Mouse (Mus musculus) granulocyte monocyte progenitor cell, adult 5-6 weeks (primary cell): ENCODE data around the gene Pck2. TPM values are rescaled to one million over a fixed set of nuclear protein-coding genes. Genes with fewer than 3 reads are reported as not detected.

ENCODE experiments used
- ATAC-seq: replicated peaks from 2 replicates; pipeline ENCODE4 v1.8.0; 2016; ENCODE audit warnings: mild to moderate bottlenecking, moderate TSS enrichment, inconsistent platforms; ENCODE audit not compliant: poor library complexity, severe bottlenecking
- total RNA-seq, 2 experiments: library from RNA; stranded (forward) in 1 of 2; stranded (reverse) in 1 of 2; fragments of 200-712, 200-1000 nt in 1 of 2; fragments of >200 nt in 1 of 2; fragmentation: Nextera tagmentation in 1 of 2; gene quantifications; 2 replicates each; pipeline ENCODE4 v1.2.3; 2014 to 2017

Pck2 gene
- total RNA-seq, 2 experiments from 2014 or later, result 29.0 to 37.2 TPM

DNA sequence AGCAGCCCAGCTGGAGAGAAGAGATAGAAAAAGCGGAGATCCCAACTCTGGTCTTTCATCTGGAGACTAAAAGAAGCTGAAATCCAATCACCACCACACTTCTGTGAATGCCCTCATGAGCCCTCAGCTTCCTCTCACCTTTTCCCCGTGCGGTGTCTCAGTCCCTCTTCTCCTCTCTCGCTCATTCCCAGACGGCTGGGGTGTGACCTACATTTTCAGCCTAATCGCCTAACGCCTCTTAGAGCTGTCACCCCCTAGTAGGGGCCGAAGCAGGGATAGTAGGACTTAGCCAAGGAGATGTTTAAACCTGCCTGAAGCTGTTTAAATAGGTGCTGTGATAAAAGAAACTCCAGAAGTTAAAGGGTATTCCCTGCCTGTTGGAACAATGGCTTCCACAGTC is 15.3 kb upstream of the Pck2 start, which contains the start of gene Nrl:
TSS of gene Nrl (minus strand) at position 197 of the 400 bp plus-strand sequence.
- ATAC-seq, result no peak

DNA sequence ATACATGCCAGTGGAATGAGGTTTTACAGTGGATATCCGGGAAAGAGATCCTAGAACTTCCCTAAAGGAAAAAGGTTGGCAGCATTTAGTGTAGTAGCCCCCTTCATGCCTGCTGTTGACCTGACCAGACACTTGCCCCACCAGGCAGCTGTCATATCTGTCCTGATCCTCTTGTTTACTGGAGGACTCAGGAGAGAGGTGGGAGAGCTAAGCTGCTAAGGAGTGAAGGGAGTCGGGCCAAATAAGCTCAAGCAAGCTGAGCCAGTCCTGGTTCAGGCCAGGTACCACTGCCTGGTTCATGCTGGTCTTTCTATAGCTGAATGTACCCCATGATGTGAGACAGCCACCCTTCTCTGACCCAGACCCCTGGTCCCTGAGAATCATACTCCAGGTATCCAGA is 13.4 kb upstream of the Pck2 start:
- no peak for ATAC-seq

DNA sequence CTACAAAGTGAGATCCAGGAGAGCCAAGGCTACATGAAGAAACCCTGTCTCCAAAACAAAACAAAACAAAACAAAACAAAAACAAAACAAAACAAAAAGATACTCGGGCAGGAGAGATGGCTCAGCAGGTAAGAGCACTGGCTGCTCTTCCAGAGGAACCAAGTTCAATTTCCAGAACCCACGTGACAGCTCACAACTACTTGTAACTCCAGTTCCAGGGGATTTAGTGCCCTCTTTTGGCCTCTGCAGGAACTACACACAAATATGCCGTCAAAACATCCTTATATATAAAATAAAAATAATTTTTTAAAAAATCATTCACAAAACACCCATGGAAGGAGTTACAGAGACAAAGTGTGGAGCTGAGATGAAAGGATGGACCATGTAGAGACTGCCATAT is 12.1 kb upstream of the Pck2 start:
- peak; percentile 70 for ATAC-seq

DNA sequence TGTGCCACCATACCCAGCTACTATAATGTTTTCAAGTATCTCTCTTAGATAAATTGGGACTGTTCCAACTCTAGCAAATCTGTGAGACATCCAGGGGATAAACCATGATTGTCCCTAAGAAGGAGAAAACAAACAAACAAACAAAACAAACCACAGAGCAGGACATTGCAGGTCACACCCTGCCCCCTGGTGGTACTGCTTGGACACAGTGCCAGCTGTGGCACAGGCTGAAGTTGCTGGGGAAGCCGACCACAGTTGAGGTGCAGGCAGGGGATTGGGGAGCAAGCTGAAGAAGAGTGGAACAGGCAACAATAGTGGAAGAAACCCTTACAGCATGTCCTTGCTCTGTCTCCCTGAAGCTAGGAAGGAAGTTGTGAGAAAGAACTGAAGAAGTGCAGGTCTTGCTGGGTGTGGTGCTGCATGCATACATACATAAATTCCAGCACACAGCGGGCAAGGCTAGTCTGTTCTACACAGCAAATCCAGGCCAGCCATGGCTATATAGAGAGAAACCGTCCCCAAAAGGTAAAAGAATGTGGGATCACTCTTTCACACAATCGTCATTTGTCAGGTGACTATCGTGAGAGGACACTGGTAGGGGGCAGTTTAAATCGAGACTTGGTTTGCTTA is 3.8 kb upstream of the Pck2 start:
- ATAC-seq, result no peak

DNA sequence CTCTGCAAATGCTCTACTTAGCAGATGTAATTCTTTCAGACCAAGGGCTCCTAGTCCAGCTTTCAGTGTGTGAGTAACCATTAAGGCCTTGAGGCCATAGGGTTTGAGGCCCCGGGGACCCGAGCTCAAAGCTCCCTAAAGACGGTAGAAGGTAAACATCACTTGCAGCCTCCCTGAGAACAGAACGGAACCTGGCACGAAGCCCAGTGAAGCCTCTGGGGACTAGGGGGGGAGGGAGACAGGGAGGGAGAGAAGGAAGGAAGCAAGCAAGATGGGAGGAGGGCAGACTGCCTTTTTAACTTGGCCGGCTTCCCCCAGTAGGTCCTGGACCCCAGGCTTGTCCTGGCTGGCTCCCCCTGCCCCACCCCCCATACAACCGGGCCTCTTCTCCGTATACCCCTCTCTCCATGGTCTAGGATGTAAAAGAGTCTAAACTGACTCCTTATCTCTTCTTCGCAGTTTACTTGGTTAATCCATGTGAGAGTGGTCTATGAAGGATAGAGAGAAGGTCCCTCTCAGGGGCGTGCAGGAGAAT is 788 bp downstream of the Pck2 start:
- ATAC-seq, result peak; percentile 36

DNA sequence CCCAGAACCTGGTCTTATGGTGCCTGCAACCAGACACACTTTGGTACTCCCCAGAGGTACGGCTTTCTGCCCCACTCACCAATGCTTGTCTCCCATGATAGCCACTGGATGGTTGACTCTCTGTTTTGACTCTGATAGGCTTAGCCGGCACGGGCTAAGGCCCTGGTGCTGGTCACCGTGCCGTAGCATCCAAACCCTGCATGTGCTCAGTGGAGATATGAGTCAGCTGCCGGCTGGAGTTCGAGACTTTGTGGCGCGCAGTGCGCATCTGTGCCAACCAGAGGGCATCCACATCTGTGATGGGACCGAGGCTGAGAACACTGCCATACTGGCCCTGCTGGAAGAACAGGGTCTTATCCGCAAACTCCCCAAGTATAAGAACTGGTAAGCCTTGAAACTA is 2.2 kb downstream of the Pck2 start:
- ATAC-seq, result no peak

DNA sequence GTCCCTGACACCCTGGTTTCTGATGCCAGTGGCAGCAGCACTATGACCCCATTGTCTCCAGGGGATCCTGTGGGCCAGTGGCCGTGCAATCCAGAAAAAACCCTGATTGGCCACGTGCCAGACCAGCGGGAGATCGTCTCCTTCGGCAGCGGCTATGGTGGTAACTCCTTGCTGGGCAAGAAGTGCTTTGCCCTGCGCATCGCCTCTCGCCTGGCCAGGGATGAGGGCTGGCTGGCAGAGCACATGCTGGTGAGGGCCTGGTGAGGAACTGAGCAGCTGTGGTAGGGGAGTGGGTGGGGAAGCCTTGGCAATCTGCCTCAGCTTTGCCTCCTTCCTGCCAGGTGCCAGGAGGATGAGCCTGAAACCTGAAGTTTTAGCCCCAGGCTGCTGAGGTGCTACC is 4.3 kb downstream of the Pck2 start:
- no peak for ATAC-seq

DNA sequence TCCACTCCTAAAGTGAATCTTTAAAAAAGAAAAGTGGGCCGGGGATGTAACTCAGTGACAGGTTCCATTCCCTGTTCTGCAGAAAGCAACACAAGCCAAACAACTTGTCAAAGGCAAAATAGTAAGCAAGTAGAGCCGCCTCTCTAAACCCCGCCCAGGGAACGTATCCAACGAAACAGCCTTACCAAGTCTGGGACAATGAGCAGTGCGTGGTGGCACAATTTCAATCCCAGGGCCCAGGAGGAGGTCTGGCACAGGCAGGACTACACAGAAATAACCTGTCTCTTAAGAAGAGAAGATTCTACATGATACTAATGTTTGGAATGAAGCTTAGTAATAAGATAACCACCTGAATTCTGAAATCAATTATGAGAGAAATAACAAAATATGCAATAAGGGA is 10.1 kb downstream of the Pck2 start:
- ATAC-seq, result no peak

DNA sequence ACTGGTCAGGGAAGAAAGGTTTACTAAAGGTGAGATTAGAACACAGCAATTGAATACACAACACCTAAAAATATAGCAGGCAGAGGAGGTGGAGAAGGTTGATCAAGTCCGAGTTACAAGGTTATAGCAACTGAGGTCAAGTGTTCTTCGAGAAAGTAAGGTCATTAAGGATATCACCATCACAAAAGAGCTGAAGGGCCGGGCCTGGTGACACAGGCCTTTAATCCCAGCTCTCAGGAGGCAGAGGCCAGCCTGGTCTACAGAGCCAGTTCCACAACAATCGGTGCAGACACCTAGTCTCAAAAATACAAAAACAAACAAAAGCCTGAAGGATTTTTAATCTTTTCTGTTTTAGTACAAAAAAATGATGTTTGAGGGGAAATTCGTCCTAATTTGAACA is 11.3 kb downstream of the Pck2 start:
- ATAC-seq, result no peak

DNA sequence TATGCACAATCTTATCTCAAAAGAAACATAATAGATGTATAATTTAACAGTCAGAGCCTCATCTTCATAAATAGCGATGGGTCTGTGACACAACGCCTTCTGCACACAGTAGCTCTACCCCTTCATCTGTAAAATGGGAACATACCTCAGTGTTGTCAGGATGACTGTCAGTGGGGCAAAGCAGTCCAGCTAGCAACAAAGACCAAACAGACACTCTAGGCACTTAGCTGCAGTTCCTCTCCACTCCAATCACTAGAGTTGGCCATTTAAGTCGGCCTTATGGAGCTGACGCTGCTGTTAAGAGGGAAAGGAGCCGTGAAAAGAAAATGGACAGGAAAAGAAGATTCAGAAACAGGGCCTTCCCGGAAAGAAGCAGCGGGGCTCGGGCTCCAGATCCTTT is 11.7 kb downstream of the Pck2 start:
- no peak for ATAC-seq

DNA sequence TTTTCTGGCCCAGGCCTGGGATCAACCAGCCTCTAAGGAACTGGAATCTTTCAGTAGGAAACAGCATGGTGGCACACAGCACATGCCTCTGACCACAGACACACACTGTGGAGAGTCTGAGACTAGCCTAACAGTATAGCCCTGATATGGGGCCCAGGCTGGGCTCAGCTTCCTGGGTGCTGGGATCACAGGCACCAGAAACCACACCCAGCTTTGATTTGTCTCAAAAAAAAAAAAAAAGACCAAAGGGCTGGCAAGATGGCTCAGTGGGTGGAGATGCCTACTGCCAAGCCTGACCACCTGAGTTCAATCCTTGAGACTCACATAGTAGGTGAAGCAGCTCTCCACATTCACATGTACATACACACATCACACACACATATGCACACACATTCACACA is 14.6 kb downstream of the Pck2 start:
- ATAC-seq, result no peak

DNA sequence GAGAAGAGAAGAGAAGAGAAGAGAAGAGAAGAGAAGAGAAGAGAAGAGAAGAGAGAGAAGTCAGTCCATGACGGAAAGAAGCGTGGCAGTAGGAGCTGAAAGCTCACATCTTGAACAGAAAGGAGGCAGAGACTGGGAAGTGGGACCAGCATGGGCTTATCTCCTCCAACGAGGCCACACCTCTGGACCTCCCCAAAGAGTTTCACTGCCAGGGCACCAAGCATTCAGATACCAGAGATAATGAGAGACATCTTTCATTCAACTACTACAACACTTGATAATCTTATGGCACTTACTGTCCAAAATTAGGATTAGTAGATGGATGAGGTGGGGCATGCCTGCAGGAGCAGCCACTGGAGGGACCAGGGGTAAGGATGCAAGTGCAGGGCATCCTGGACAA is 15.7 kb downstream of the Pck2 start:
- no peak for ATAC-seq

DNA sequence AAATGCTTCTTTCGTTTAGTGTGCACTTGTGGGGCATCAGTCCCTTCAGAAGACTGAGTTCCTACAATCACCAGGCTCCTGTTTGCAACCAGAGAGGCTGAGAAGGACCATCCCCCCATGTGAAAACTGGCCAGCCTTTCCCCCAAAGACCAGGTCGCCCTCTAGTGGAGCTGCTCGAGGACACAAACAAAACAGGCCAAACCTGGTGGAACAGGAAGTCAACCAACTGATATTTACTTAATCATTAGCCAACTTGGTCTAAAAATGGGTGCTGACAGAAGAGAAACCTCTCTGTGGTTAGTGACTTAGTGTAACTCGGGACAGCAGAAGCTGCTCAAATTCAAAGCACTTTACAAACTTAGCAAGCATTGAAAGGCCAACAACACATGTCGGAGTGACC is 16.9 kb downstream of the Pck2 start:
- ATAC-seq, result peak; percentile 34

DNA sequence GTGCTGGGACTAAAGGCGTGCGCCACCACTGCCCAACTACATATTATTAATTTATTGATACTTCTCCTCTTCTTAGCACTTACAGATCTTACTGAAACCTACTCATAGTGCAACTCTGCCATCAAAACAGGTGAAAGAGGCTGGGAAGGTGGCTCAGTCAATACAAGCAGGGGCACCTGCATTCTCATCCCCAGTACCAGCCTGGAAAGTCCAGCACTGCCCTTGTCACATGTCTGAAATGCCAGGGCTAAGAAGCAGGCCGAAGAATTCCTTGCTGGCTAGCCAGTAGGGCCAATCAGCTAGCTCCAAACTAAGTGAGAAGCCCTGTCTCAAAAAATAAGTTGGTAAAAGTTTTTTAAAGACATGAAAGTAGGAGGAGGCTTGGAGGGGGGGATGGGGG is 17.5 kb downstream of the Pck2 start:
- no peak for ATAC-seq

DNA sequence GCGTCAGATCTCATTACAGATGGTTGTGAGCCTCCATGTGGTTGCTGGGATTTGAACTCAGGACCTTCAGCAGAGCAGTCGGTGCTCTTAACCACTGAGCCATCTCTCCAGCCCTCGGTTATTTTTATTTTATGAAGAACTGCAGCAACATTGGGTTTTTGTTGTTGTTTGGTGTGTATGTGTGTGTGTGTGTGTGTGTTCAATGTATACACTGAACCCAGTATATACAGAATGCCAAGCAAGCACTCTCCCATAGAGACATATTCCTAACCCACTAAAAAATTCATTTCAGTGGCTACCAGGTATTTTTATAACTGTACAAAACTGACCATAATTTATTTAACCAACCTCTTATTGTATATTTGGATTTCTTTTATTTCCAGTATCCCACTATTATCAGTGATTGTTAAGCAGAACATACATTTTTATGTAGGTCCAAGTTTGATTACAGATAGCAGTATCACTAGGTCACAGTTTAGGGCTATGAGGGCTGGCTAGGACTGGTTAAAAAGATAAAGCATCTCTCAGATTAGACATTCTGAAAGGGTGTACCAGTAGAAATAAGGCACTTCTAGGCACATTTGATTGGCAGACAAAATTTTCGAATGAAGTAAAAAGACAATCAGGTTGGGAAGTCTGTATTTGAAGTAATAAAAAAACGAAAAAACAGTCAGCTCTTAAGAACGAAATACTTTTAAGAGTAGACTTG is 18.8 kb downstream of the Pck2 start:
- no peak for ATAC-seq

DNA sequence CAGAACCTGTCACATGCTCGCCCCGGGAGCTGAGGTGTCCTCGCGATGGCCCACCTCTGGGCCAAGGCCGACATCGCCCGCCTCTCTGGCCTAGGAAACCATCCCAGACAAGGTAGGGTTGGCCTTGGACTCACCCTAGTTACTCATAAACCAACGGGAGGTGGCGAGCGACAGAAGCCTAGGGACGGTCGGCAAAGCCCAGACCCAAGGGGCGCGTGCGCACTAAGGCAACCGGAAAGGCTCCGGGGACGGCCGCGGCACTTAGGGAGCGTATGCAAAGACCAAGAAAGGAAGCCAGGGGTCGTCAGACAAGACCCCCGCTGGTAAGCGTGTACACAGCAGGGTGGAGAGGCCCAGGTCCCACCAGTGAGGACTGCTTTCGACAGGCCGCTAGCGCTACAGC is 19.7 kb downstream of the Pck2 start, which contains the start of gene Dcaf11:
TSS of gene Dcaf11 (plus strand) at position 208 of the 403 bp plus-strand sequence.
- peak; percentile 46 for ATAC-seq

DNA sequence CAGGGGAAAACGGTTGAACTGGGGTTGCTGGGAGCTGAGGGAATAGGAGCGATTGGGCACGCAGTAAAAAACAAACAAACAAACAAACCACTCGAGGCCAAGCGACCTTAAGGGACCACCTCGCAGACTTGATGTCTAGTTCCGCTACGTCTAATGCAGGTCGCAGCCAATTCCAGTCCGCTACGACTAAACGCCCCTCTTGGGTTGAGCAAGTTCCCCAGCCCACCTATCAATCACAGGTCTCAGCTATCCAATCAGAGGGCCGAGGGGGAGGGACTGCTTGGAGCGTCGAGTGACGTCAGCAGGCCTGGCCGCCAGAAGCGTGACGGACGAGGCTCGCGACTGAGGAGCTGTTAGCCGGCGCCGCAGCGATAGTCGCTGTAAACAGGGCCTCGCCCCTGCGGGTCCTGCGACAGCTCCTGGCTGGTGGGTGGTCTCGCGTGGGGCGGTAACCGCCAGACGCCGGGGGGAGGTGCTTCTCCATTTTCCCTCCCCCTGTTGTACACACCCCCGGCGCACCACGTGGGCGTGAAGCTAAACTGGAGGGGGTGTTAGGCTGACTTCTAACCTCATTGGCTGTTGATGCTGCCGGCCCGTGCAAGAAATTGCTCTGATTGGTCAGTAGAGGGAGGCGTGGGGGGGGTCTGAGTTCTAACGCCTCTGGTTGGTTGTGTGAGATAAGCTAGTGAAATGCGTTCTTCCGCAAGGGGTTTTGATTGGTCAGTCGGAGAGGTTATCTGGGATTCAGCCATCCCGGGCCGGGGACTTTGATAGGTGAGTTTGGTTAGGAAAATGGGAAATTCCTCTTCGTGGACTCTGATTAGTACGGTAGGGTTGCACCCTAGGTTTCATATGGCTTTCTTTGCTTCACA is 20.4 kb downstream of the Pck2 start, which contains the start of gene A730061H03Rik:
TSS of gene A730061H03Rik (minus strand) at position 205 of the 872 bp plus-strand sequence.
- peak; percentile 76 for ATAC-seq

DNA sequence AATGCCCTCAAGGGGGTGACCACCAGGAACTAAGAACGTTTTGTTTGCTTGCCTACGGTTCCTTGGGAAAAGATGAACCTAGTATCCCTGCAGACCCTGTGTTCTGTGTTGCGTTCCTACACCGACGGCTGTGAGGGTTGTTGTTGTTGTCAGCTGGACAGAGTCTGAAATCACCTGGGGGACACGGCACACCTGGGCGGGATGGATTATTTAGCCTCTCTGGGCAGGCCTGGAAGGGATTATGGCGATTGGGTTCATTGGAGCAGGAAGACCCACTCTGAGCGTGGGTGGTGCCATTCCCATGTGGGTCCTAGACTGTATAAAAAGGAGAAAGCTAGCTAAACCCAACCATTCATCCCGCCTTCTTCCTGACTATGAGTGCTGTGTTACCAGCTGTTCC is 21.8 kb downstream of the Pck2 start:
- ATAC-seq, result no peak

DNA sequence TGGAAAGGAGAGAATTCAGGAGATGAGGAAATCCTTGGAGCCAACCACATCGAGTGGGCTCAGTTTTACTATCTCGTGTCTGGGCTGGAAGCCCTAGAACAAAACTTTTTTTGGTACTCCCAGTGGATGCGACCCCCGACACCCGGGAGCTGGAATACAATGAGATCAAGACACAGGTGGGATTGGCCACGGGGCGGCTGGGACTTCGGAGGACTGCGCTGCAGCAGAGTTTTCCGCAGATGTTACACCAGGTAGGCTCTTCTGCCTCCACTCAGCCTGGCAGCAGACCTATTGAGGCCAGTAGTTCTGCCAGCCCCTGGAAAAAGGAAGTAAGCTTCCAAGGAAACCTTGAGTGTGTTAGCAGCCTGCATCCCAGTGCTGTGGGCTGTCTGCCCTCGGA is 23.2 kb downstream of the Pck2 start:
- no peak for ATAC-seq

DNA sequence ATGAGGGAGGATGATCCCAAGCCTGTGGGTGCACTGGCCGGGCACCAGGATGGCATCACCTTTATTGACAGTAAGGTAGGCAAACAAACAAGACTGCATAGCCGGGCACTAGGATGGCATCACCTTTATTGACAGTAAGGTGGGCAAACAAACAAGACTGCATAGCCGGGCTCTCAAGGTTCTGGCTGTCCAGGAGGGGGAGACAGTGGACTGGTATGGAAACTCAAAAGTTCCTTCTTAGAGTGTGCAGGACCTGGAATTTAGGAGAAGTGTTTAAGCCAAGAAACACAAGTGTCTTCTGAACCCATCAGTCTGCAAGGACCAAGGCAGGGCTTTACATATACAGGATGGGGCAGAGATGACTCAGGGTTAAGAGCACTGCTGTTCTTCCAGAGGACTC is 25.7 kb downstream of the Pck2 start:
- no peak for ATAC-seq

DNA sequence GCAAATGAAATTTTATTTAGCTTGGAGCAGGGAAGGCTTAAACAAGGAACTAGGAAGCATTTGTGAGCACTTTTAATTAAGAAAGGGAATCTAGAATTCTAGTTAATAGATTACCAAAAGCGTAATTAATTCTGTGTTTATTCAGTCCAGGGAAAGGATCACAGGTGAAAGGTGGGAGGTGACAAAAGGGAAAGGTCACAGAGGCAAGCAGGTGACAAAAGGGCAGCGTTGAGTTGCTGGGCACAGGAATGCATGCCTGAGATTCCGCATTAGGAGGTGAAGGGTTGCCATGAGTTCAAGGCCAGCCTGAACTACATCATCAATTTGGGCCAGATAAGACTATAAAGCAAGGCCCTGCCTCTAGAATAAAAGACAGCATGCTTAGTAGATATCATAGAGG is 27.4 kb downstream of the Pck2 start:
- ATAC-seq, result no peak
